Mouse (Mus musculus) liver, embryonic 16.5 days (tissue): Measurements from ENCODE around the gene Myo1c. TPM values are rescaled to one million over a fixed set of nuclear protein-coding genes. Genes with fewer than 3 reads are reported as not detected.
A peak's percentile ranks its signal among the peaks of the same experiment; 100 is the strongest.

ENCODE experiments used
- ATAC-seq: fragments of 200-750 bp; cut with Nextera tagmentation; 2 replicates; pipeline ENCODE4 v1.8.0; 2017; ENCODE audit warnings: low read depth, mild to moderate bottlenecking, moderate number of reproducible peaks, moderate library complexity
- H3K27ac ChIP-seq: fragments of 300-500 bp; sonication (generic); 2 replicates; pipeline ENCODE4 v1.5.1; 2014; ENCODE audit warnings: mild to moderate bottlenecking, low read length
- H3K27me3 ChIP-seq: fragments of 300-500 bp; sonication (generic); 2 replicates; pipeline ENCODE4 v1.6.1; 2014; ENCODE audit warnings: low read depth, low read length, mixed read lengths; ENCODE audit not compliant: control insufficient read depth, insufficient read depth
- H3K36me3 ChIP-seq: fragments of 300-500 bp; sonication (generic); 2 replicates; pipeline ENCODE4 v1.6.1; 2014; ENCODE audit warnings: mild to moderate bottlenecking; ENCODE audit not compliant: control insufficient read depth, insufficient read depth
- H3K4me1 ChIP-seq: fragments of 300-500 bp; sonication (generic); 2 replicates; pipeline ENCODE4 v1.6.1; 2014; ENCODE audit warnings: low read depth, low read length, mixed read lengths; ENCODE audit not compliant: control insufficient read depth
- H3K4me2 ChIP-seq: fragments of 300-500 bp; sonication (generic); 2 replicates; pipeline ENCODE4 v1.6.1; 2014; ENCODE audit warnings: low read depth, low read length, mixed read lengths
- H3K4me3 ChIP-seq: fragments of 300-500 bp; sonication (generic); 2 replicates; pipeline ENCODE4 v1.5.1; 2014; ENCODE audit warnings: low read depth, mild to moderate bottlenecking, low read length
- H3K9ac ChIP-seq: fragments of 300-500 bp; sonication (generic); 2 replicates; pipeline ENCODE4 v1.6.1; 2014; ENCODE audit warnings: low read depth, low read length
- H3K9me3 ChIP-seq: fragments of 300-500 bp; sonication (generic); replicated peaks from 2 replicates; pipeline ENCODE4 v1.6.1; 2016; ENCODE audit warnings: low read length; ENCODE audit not compliant: control insufficient read depth
- WGBS: fragments of 180-500 bp; shearing (Covaris S2); extraction: QIAGEN DNeasy Blood & Tissue Kit; methylation state at CpG from one replicate; pipeline ENCODE4 v1.1.7; 2014; ENCODE audit not compliant: insufficient replicate concordance; 5-methylcytosine and 5-hydroxymethylcytosine counted together
- polyA plus RNA-seq: library from polyadenylated mRNA; unstranded; fragments of >200 nt; fragmentation: Nextera tagmentation; extraction: Ambion mirVana; gene quantifications from 2 replicates; pipeline ENCODE4 v1.2.1, GENCODE M21; 2015

Gene Myo1c
- polyA plus RNA-seq, 1 experiment from 2014 or later, result 24.1 TPM

DNA sequence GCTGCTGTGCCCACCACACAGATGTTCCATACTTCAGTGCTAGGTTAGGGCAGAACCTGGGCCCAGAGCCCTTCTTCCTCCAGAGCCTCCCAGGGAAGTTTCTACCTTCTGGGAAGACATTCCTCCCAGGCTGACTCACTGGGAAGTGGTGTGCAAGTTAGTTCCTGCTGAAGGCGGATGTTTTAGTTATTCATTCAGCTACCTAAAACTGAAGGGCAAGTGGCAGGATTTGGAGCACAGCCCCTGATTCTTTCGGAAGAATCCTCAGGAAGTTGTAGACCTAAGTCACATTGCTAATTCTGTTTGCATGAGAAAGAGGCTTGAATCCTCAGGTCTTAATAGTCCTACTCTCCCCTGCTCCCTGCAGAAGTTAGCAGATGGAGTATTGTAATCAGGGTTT is 28.9 kb upstream of the Myo1c start:
- Histone ChIP-seq H3K27me3 (no peaks in the 10 kb centered on the region), H3K36me3 (peaks cover 9% of the 10 kb centered on the region), H3K4me3 (no peak overlapping the region), H3K4me1 (peaks cover 4% of the 10 kb centered on the region; the same call in 1 of the 2 replicates), H3K9ac (no peak overlapping the region), H3K27ac (no peak overlapping the region), H3K9me3 (no peaks in the 10 kb centered on the region), H3K4me2 (no peak overlapping the region)
- ATAC-seq, result no peak
- 67% methylated on average over 2 of the region's 2 CpGs for WGBS

DNA sequence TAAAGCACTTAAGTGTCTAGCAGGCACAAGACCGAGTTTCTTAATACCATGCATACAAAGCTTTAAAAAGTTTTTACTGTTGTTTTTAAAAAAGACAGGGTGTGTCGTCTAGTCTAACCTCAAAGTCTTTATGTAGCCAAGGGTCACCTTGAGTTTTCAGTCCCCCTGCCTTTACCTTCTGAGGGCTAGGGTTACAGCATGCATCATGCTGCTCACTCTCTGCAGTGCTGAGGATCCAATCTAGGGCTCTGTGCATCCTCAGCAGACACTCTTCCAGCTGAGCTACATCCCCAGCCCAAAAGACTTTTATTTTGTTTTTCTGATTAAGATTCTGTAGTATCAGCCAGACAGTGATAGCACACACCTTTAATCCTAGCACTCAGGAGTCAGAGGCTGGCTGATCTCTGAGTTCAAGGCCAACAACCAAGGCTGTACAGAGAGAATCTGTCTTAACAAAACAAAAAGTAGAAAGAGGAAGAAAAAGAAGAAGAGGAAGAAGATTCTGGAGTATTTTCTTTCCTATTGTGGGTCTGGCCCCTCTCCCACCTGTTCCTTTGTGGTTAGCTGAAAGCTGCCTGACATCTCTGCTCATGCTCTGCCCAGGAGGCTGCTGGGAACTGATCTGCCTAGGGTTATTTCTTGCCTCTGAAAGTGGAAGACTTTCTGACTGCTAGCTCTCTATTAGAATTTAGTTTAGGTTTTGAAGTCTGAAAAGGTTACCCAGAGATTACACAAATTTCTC is 27.5 kb upstream of the Myo1c start:
- H3K4me3 ChIP-seq, result no peak overlapping the region
- no peaks in the 10 kb centered on the region for H3K9me3 ChIP-seq
- WGBS, result 66% methylated on average over 2 of the region's 2 CpGs
- H3K4me1 ChIP-seq, result peaks cover 4% of the 10 kb centered on the region; the same call in 1 of the 2 replicates
- H3K27ac ChIP-seq, result peak overlapping the region; percentile 65
- ATAC-seq, result no peak
- no peak overlapping the region for H3K9ac ChIP-seq
- no peak overlapping the region for H3K4me2 ChIP-seq
- H3K27me3 ChIP-seq, result no peaks in the 10 kb centered on the region
- H3K36me3 ChIP-seq, result peaks cover 13% of the 10 kb centered on the region

DNA sequence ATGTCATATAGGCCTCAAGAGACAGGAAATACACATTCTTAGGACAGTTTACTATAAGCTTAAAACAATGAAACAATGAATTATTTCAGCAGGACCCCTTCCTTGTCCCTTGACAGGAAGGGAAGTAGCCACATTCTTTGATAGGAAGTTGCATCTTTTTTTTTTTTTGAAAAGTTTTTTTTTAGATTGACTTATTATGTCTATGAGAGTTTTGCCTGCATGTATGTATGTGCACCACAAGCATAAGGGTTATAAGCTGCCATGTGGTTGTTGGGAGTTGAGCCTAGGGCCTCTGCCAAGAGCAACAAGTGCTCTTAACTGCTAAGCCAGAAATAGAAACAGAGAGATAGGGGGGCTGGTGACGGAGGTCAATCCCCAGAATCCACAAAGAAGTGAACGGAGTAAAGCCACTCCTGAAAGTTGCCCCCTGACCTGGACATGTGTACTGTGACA is 26.2 kb upstream of the Myo1c start:
- H3K9ac ChIP-seq, result no peak overlapping the region
- WGBS, result 15% methylated on average over 2 of the region's 2 CpGs
- no peak for ATAC-seq
- no peaks in the 10 kb centered on the region for H3K27me3 ChIP-seq
- H3K9me3 ChIP-seq, result no peaks in the 10 kb centered on the region
- no peak overlapping the region for H3K4me3 ChIP-seq
- H3K27ac ChIP-seq, result no peak overlapping the region
- peaks cover 4% of the 10 kb centered on the region; the same call in 1 of the 2 replicates for H3K4me1 ChIP-seq
- peaks cover 13% of the 10 kb centered on the region for H3K36me3 ChIP-seq
- no peak overlapping the region for H3K4me2 ChIP-seq

DNA sequence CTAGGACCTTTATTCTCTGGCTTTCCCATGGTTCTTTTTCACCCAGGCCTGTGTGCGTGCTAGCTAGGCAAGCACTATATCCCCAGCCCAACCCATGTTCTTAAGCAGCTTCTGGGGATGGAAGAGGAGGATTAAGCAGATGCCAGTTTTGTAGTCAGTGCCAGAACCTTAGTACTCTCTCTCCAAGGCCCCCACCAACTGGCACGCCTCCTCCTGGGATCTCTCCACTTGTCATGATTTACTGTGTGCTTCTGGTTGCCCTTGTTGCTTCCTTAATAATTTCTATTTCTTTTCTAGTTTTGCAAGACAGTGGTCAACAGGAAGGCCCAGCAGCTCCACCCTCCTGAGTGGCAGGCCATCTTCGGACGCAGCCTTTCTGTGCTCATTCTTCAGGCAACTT is 24.5 kb upstream of the Myo1c start:
- H3K9ac ChIP-seq, result no peak overlapping the region
- ATAC-seq, result no peak
- 86% methylated on average over 4 of the region's 4 CpGs for WGBS
- no peak overlapping the region for H3K4me3 ChIP-seq
- no peak overlapping the region for H3K27ac ChIP-seq
- peaks cover 9% of the 10 kb centered on the region; the same call in 1 of the 2 replicates for H3K36me3 ChIP-seq
- H3K4me2 ChIP-seq, result no peak overlapping the region
- no peaks in the 10 kb centered on the region for H3K9me3 ChIP-seq
- no peaks in the 10 kb centered on the region for H3K27me3 ChIP-seq
- H3K4me1 ChIP-seq, result peaks cover 9% of the 10 kb centered on the region

DNA sequence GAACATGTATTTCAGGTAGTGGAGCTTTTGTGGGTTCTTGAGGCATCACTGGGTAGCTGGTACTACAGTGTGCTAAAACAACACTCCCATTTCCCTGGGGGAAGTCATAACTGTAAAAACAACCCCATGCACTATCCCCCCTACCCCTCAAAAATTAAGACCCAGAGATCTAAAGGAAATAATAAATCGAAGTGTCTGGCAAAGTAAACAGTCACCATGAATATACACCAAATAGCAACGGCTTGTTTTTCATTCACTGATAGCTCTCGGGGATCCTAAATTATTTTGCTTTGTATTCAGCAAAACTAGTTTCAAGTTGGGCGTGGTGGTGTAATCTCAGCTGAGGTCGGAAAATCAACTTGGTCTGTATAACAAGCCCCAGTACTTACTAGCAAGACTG is 20.2 kb upstream of the Myo1c start:
- no peaks in the 10 kb centered on the region for H3K27me3 ChIP-seq
- peaks cover 17% of the 10 kb centered on the region for H3K4me1 ChIP-seq
- H3K9me3 ChIP-seq, result no peaks in the 10 kb centered on the region
- H3K4me3 ChIP-seq, result peak overlapping the region; percentile 78
- H3K9ac ChIP-seq, result peak overlapping the region; percentile 79
- no peak for ATAC-seq
- H3K4me2 ChIP-seq, result peak overlapping the region; percentile 92
- H3K36me3 ChIP-seq, result peaks cover 4% of the 10 kb centered on the region; the same call in 1 of the 2 replicates
- peak overlapping the region; percentile 77 for H3K27ac ChIP-seq
- 6% methylated on average over 5 of the region's 5 CpGs for WGBS

DNA sequence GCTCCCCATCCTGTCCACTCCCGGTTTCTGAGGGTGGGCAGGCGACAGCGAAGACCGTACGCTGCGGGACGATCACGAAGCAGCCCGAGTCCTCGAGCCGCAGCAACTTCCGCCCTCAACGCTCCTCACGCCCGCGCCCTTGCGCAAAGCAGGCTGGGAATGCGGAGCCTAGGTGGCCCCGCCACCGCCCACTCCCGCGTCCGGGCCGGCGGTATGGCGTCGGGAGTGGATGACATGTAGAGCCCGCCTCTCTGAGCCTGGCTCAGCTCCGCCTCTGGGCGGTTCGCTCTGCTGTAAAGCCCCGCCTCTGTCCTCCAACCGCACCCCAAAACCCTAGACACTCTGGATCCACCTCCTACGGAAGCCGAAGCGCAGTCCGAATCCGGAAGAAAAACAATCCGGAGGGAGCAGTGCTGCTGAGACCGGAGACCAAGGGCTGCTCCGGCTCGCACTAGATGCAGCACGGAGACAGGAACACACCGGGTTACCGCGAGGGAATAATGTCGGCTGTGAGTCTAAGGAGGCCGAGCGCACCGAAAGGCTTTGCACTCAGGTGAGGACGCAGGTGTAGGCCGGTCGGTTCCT is 19.6 kb upstream of the Myo1c start, which contains the start of gene Inpp5k:
Gene Inpp5k (plus strand): TSS at position 344 of the 585 bp plus-strand sequence.
- Histone ChIP-seq H3K4me3 (peak within 1 kb of the TSS; percentile 78), H3K9ac (peak within 1 kb of the TSS; percentile 80), H3K9me3 (no peaks in the 10 kb centered on the region), H3K4me1 (peaks cover 18% of the 10 kb centered on the region), H3K27me3 (no peaks in the 10 kb centered on the region), H3K36me3 (peaks cover 4% of the 10 kb centered on the region; the same call in 1 of the 2 replicates), H3K4me2 (peak within 1 kb of the TSS; percentile 92), H3K27ac (peak within 1 kb of the TSS; percentile 77)
- peak; percentile 100 for ATAC-seq
- under 1% methylated on average over 53 of the region's 53 CpGs for WGBS

DNA sequence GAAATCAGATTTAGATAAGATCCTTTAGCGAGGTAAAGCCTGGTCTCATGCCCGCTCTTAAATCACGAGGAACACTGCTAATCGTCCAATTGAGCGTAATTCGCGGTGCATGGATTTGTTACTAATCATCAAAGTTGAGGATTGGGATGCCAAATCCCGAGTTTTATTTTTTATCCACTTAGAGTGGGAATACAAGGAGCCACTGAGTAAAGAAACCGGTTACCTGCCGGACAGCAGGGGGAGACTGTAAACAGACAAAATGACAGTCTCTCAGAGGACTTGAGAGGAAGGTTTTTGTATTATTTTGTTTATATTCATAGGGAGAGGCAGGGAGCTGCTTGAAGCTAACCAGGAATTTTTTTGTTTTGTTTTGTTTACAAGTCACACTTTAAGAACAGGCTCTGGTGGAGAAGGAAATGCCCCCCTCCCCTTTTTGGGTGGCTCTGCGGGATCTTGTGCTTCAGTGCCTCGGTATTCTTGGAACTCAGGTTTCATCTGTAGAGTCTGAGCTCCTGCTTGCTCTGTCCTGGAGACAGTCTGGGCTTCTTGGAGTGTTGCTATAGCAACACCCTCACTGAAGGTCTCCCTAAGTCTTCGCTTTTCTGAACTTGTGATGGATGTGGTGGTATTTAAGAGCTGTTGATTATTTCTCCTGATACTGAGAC is 18.6 kb upstream of the Myo1c start:
- no peak overlapping the region; the same call in 1 of the 2 replicates for H3K27ac ChIP-seq
- peaks cover 4% of the 10 kb centered on the region; the same call in 1 of the 2 replicates for H3K36me3 ChIP-seq
- 13% methylated on average over 13 of the region's 13 CpGs for WGBS

DNA sequence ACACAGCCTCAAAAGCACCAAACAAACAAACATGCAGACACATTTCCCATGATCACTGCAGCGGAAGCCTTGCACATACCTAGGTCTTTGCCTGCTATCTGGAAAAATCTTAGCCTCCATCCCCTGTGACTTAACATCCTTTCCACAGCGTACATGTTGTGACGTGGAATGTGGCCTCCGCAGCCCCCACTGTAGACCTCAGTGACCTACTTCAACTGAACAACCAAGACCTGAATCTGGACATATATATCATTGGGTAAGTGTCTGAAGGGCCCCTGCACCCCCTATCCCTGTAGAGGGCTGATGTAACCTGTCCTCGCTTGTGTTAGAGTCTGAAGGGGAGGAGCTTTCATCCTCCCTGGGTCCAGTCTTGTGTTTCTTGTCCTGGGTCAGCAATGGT is 17.4 kb upstream of the Myo1c start:
- H3K4me2 ChIP-seq, result no peak overlapping the region
- H3K36me3 ChIP-seq, result no peaks in the 10 kb centered on the region
- H3K4me3 ChIP-seq, result no peak overlapping the region
- peaks cover 21% of the 10 kb centered on the region for H3K4me1 ChIP-seq
- no peak overlapping the region for H3K27ac ChIP-seq
- H3K9me3 ChIP-seq, result no peaks in the 10 kb centered on the region
- WGBS, result 85% methylated on average over 5 of the region's 5 CpGs
- no peak for ATAC-seq
- no peak overlapping the region for H3K9ac ChIP-seq
- H3K27me3 ChIP-seq, result no peaks in the 10 kb centered on the region

More for the DNA sequence above, 18.6 kb upstream of the Myo1c start:
- peaks cover 21% of the 10 kb centered on the region for H3K4me1 ChIP-seq
- H3K9ac ChIP-seq, result peak overlapping the region; percentile 80
- no peaks in the 10 kb centered on the region for H3K9me3 ChIP-seq
- no peak for ATAC-seq
- H3K27me3 ChIP-seq, result no peaks in the 10 kb centered on the region
- peak overlapping the region; percentile 77 for H3K4me2 ChIP-seq
- peak overlapping the region; percentile 78 for H3K4me3 ChIP-seq
